Mouse (Mus musculus) urinary bladder, adult 2 months (tissue): ENCODE results near the gene Daam1. TPM values are rescaled to one million over a fixed set of nuclear protein-coding genes. Genes with fewer than 3 reads are reported as not detected.

Experiments
- DNase-seq: peaks from one replicate; pipeline ENCODE4 v3.0.0; 2022; ENCODE audit warnings: low spot score
- polyA plus RNA-seq: library from polyadenylated mRNA; depleted of rRNA; stranded (reverse); fragments of >200 nt; gene quantifications from 2 replicates; pipeline ENCODE4 v1.2.3, GENCODE M21; 2012; rRNA removed

The Daam1 gene
- polyA plus RNA-seq, result 17.8 and 19.4 TPM in 2 replicates

GRCm38 (mm10) chr12:71830607-71831257 is at the start of gene Daam1:
Gene Daam1, plus strand, starts transcription at chr12:71831078.
- peak; percentile 57 for DNase-seq

- no peak for DNase-seq
These were observed 49.7 kb upstream of the Daam1 start for GRCm38 (mm10) chr12:71781220-71781619.

DNA sequence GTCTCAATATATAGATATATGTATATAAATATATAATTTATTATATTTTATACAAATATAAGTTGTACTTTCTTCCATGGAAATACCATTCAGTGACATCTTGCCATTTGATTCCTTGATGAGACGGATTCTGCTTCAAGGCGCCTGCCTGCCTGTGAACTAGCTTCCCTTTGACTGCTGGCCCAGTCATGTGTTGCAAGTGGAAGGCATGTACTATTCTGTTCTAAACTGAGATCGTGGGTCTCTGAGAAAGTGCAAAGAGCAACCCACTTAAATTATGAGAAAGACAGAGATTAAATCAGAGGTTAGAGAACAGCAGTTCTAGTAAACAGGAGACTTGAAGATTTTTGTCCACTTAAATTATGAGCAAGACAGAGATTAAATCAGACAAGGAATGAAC is 46.9 kb upstream of the Daam1 start:
- DNase-seq, result no peak

GRCm38 (mm10) chr12:71784666-71785255 is 46.1 kb upstream of the Daam1 start:
- DNase-seq, result no peak

- DNase-seq, result no peak
These were observed 44.4 kb upstream of the Daam1 start for GRCm38 (mm10) chr12:71786521-71786920.

- DNase-seq, result no peak
These were observed 42.1 kb upstream of the Daam1 start for GRCm38 (mm10) chr12:71788791-71789190.

GRCm38 (mm10) chr12:71790581-71790980 is 40.3 kb upstream of the Daam1 start:
- DNase-seq, result no peak

- no peak for DNase-seq
These were observed 37.8 kb upstream of the Daam1 start for GRCm38 (mm10) chr12:71793114-71793513.

- no peak for DNase-seq
These were observed 35.3 kb upstream of the Daam1 start for GRCm38 (mm10) chr12:71795626-71796025.

DNA sequence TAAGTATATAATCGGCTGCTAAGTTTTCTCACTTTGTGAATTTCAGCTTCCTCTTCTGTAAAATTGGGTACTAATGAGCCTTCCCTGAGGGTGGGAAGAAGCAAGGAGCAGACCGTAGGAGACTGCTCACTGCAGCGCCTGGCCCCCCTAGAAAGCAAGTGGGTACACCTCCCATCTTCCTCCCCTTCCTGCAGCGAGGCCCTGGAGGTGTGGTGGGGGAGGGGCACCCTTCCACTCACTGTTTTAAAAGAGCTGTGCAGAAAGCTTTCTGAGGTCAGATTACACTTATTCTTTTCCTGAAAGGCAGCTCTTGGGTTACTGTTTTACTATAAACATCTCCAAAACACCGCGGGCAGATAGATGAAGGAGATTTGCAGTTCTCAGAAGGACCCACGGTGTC is 34.4 kb upstream of the Daam1 start:
- DNase-seq, result no peak

GRCm38 (mm10) chr12:71807306-71807705 is 23.6 kb upstream of the Daam1 start:
- no peak for DNase-seq

- no peak for DNase-seq
These were observed 22.2 kb upstream of the Daam1 start for GRCm38 (mm10) chr12:71808631-71809030.

GRCm38 (mm10) chr12:71809550-71809949 is 21.3 kb upstream of the Daam1 start:
- DNase-seq, result no peak

DNA sequence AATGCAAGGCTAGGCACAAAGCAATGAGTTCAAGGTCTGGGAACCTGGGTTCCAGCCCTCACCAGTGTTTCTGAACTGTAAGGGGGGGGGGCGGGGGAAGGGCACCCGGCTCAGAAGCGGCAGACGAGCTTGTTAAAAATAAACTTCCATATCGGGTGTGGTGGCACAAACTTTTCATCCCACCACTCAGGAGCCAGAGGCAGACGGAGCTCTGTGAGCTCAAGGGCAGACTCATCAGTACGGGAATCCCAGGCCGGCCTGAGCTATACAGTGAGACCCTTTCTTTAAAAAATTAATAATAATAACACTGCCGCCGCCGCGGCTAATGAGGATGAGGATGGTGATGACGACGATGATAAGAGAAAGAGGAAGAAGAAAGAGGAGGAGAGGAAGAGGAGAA is 18.3 kb upstream of the Daam1 start:
- DNase-seq, result no peak

DNA sequence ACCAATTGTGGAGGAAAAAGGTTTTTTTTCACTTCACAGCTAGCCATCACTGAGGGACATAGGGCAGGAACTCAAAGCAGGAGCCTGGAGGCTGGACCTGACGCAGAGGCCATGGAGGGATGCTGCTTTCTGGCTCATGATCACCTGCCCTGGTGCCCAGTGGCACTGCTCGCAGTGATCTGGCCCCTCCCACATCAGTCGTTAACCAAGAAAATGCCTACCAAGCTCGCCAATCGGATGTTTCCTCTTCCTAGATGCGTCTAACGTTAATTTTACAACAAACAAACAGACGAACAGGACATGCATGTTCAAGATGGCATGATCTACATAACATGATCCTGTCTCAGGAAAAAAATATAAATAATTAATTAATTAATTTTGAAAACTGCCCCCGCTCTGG is 17.6 kb upstream of the Daam1 start:
- no peak for DNase-seq

GRCm38 (mm10) chr12:71813761-71814160 is 17.1 kb upstream of the Daam1 start:
- DNase-seq, result no peak

- no peak for DNase-seq
These were observed 10.8 kb upstream of the Daam1 start for GRCm38 (mm10) chr12:71820094-71820493.

DNA sequence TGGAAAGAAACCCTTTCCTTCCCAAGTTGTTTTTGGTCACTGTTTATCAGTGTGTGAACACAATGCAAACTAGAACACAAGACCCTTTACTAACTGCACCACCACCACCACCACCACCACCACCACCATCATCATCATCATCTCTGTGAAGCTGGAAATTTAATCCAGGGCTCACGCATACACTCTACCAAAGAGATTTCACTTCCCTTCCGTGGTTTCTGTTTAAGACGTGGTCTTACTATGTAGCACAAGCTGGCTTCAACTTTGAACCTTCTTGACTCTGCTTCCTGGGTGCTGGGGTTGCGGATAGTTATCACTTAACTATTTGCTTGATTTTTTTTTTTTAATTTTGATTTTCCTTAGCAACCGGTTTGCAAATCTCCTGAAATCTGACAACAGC is 9.6 kb upstream of the Daam1 start:
- DNase-seq, result no peak

DNA sequence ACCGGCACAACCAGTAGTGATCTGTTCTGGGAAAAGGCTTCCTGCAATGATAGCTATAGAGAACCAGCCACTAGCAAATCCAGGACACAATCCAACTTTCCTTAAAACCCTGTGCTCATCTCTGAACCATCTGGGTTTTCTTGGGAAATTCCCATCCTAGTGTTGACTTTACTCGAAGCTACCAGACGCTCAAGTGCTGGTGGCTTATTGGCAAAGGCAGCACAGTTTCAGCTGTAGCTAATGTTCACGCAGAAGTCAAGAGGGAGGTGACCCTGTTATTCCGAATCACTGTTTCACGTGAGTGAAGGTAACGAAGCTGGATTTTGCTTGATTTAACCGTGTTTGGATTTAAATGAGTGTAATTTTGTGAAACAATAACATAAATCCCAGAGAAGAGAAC is 9.1 kb upstream of the Daam1 start:
- DNase-seq, result no peak

DNA sequence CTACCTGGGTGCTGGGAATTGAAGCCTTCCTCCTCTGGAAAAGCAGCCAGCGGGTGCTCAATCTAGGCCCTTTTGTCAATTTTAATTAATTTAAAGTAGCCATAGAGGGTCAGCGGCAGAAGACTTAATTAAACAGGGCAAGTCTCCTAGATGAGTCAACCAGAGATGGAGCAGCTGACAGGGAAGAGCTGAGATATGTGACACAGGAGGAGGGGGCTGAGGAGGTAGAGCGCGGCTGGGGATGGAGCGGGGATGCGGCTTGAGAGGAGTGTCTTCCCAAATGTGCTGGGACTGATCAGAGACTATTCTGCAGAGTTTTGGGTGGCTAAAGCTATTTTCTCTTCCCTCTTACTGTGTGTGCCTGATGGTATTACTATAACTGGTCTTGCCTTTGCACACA is 6.0 kb upstream of the Daam1 start:
- no peak for DNase-seq

DNA sequence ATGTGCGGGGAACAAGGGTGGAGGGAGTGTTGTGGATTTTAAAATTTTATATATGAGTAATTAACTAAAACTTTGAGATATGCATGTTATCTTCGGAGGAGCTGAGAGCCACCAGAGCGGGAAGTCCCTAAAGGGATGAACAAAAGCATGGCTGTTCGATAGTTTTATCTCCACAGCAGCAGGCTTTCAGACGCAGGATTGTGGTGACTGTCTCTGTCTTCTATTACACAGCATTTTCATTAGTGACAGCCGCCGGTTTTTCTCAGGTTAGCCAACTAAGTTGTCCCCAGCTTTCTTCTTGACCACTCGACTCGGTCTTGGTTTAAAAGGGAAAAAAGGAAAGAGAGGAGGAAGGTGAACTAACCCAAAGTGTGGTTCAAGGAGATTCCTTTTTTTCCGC is 739 bp upstream of the Daam1 start:
- no peak for DNase-seq

- peak; percentile 89 for DNase-seq
These were observed 595 bp downstream of the Daam1 start for GRCm38 (mm10) chr12:71831258-71832087.

DNA sequence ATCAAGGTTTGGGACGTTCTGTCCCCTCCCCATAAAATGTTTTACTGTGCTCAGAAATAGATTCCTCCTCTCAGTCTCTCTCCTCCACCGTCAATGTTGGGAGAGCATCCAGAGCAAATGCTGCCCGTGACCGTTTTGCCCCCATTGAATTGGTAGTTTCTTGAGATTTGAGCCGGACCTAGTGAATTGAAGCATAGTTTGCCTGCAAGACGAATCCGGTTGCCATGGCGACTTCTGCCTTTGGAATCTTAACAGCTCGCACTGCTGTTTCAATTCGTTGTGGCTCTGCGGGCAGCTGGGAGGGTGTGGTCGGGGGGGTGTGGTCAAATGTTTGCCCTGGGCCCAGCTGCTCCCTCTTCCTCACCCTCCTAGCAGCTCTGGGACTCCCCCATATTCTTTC is 1.3 kb downstream of the Daam1 start:
- no peak for DNase-seq
